7 mouse cellular contexts compared by ENCODE assay signal in genomic region chr5:122132167-122133049, GRCm38 (mm10). TPM values are rescaled to one million over a fixed set of nuclear protein-coding genes. Genes with fewer than 3 reads are reported as not detected.
DNase-seq lines count a peak whose midpoint lies in the region; ATAC-seq lines count a peak whose summit lies in the region.

No protein-coding gene starts in this region.

- intact Hi-C loops in left cerebral cortex, postnatal 14 days (cut with DNase I), result loop anchor here (5.0 kb wide), 2 partner anchors 35 to 120 kb away; no protein-coding TSS in a partner anchor

- WGBS in neural tube, embryonic 11.5 days, result 28% methylated on average over 26 of the region's 26 CpGs
- whole genome bisulfite sequencing in forebrain, embryonic 13.5 days, result 31% methylated on average over 21 of the region's 26 CpGs
- WGBS in limb, embryonic 15.5 days, result 18% methylated on average over 26 of the region's 26 CpGs
- 19% methylated on average over 26 of the region's 26 CpGs for WGBS in stomach, embryonic 16.5 days

- no peak overlapping the region for H3K27ac ChIP-seq in neural tube, embryonic 11.5 days (ENCODE audit: low read depth, low read length)
- H3K27ac ChIP-seq in forebrain, embryonic 13.5 days, result no peak overlapping the region
- H3K27ac ChIP-seq in limb, embryonic 15.5 days, result no peak overlapping the region
- no peak overlapping the region for H3K27ac ChIP-seq in stomach, embryonic 16.5 days (ENCODE audit: low read length)

- H3K4me3 ChIP-seq in neural tube, embryonic 11.5 days (ENCODE audit: low read depth, low read length), result peak overlapping the region; percentile 29
- peak overlapping the region; percentile 35 for H3K4me3 ChIP-seq in forebrain, embryonic 13.5 days
- peak overlapping the region; percentile 42 for H3K4me3 ChIP-seq in limb, embryonic 15.5 days
- peak overlapping the region; percentile 46 for H3K4me3 ChIP-seq in stomach, embryonic 16.5 days (replicated peaks; ENCODE audit: low read length)

- DNase-seq in neural tube, embryonic 11.5 days (ENCODE audit: low spot score), result no peak
- no peak for DNase-seq in neural tube, embryonic 10.5 days (ENCODE audit: extremely low spot score, low spot score)
- no peak for DNase-seq in left cerebral cortex, postnatal 14 days (ENCODE audit: low spot score in 2 of 2)
- no peak for DNase-seq in gastrocnemius, adult 8-10 months (ENCODE audit: low spot score in 2 of 2)

- H3K36me3 ChIP-seq in neural tube, embryonic 11.5 days (ENCODE audit: control insufficient read depth, insufficient read depth, low read length), result no peaks in the 10 kb centered on the region
- no peaks in the 10 kb centered on the region for H3K36me3 ChIP-seq in forebrain, embryonic 13.5 days (ENCODE audit: poor library complexity, severe bottlenecking)
- H3K36me3 ChIP-seq in limb, embryonic 15.5 days, result no peaks in the 10 kb centered on the region
- no peaks in the 10 kb centered on the region for H3K36me3 ChIP-seq in stomach, embryonic 16.5 days (ENCODE audit: control insufficient read depth, insufficient read depth, low read length)

- no peak for ATAC-seq in neural tube, embryonic 11.5 days (ENCODE audit: insufficient read depth, low FRiP score, low TSS enrichment)
- ATAC-seq in forebrain, embryonic 13.5 days, result no peak
- no peak for ATAC-seq in limb, embryonic 15.5 days (ENCODE audit: insufficient number of reproducible peaks, low FRiP score, low TSS enrichment, low read depth)
- no peak for ATAC-seq in stomach, embryonic 16.5 days (ENCODE audit: insufficient read depth, low FRiP score)

- no peaks in the 10 kb centered on the region for H3K9me3 ChIP-seq in neural tube, embryonic 11.5 days (ENCODE audit: control insufficient read depth, low read length)
- no peaks in the 10 kb centered on the region for H3K9me3 ChIP-seq in forebrain, embryonic 13.5 days (replicated peaks)
- no peaks in the 10 kb centered on the region for H3K9me3 ChIP-seq in limb, embryonic 15.5 days
- H3K9me3 ChIP-seq in stomach, embryonic 16.5 days (replicated peaks; ENCODE audit: control insufficient read depth, low read length), result no peaks in the 10 kb centered on the region

- H3K27me3 ChIP-seq in neural tube, embryonic 11.5 days (ENCODE audit: control insufficient read depth, insufficient read depth, low read length), result no peaks in the 10 kb centered on the region
- H3K27me3 ChIP-seq in forebrain, embryonic 13.5 days, result peaks cover 4% of the 10 kb centered on the region; the same call in 1 of the 2 replicates
- H3K27me3 ChIP-seq in limb, embryonic 15.5 days, result no peaks in the 10 kb centered on the region
- H3K27me3 ChIP-seq in stomach, embryonic 16.5 days (ENCODE audit: control insufficient read depth, insufficient read depth, low read length), result no peaks in the 10 kb centered on the region

- peak overlapping the region; percentile 49 for H3K4me2 ChIP-seq in neural tube, embryonic 11.5 days (ENCODE audit: low read depth)
- peak overlapping the region; percentile 71 for H3K4me2 ChIP-seq in forebrain, embryonic 13.5 days
- peak overlapping the region; percentile 90 for H3K4me2 ChIP-seq in limb, embryonic 15.5 days
- peak overlapping the region; percentile 83 for H3K4me2 ChIP-seq in stomach, embryonic 16.5 days (ENCODE audit: low read depth, low read length)

- H3K9ac ChIP-seq in neural tube, embryonic 11.5 days (ENCODE audit: low read length), result no peak overlapping the region
- H3K9ac ChIP-seq in forebrain, embryonic 13.5 days, result peak overlapping the region; percentile 55
- H3K9ac ChIP-seq in limb, embryonic 15.5 days, result peak overlapping the region; percentile 26; the same call in 1 of the 2 replicates
- H3K9ac ChIP-seq in stomach, embryonic 16.5 days (ENCODE audit: low read length), result peak overlapping the region; percentile 65

- H3K4me1 ChIP-seq in neural tube, embryonic 11.5 days (ENCODE audit: control insufficient read depth, insufficient read depth, low read length), result no peaks in the 10 kb centered on the region
- peaks cover 18% of the 10 kb centered on the region for H3K4me1 ChIP-seq in forebrain, embryonic 13.5 days
- H3K4me1 ChIP-seq in limb, embryonic 15.5 days, result peaks cover 14% of the 10 kb centered on the region
- peaks cover 7% of the 10 kb centered on the region; the same call in 1 of the 2 replicates for H3K4me1 ChIP-seq in stomach, embryonic 16.5 days (ENCODE audit: control insufficient read depth, insufficient read depth, low read length)

RNA-seq across cellular contexts. Expression of gene Ccdc63, which starts 8.2 kb away (rescaled TPM):
- polyA plus RNA-seq in neural tube, embryonic 11.5 days (2014; fragmentation: Nextera tagmentation; extraction: Ambion mirVana), result not detected in 2 replicates
- not detected in 2 replicates for polyA plus RNA-seq in forebrain, embryonic 13.5 days (2015; fragmentation: Nextera tagmentation; extraction: Ambion mirVana)
- polyA plus RNA-seq in limb, embryonic 15.5 days (2015; fragmentation: Nextera tagmentation; extraction: Ambion mirVana), result 0.09 and 0.11 TPM in 2 replicates
- not detected in 2 replicates for polyA plus RNA-seq in stomach, embryonic 16.5 days (2015; fragmentation: Nextera tagmentation; extraction: Ambion mirVana)
- total RNA-seq in left cerebral cortex, postnatal 14 days (2021), result under 1 TPM in 1 of 2 experiments, not detected in 1; 0.24 TPM
- total RNA-seq in gastrocnemius, adult 8-10 months (2022), result under 1 TPM in 1 of 4 experiments, not detected in 3; 0.13 TPM

RNA-seq across cellular contexts. Expression of gene Ppp1cc, which starts 25.7 kb away (rescaled TPM):
- polyA plus RNA-seq in neural tube, embryonic 11.5 days (2014; fragmentation: Nextera tagmentation; extraction: Ambion mirVana), result 325 and 339 TPM in 2 replicates
- 288 TPM in 2 replicates for polyA plus RNA-seq in forebrain, embryonic 13.5 days (2015; fragmentation: Nextera tagmentation; extraction: Ambion mirVana)
- polyA plus RNA-seq in limb, embryonic 15.5 days (2015; fragmentation: Nextera tagmentation; extraction: Ambion mirVana), result 185 and 206 TPM in 2 replicates
- 166 and 171 TPM in 2 replicates for polyA plus RNA-seq in stomach, embryonic 16.5 days (2015; fragmentation: Nextera tagmentation; extraction: Ambion mirVana)
- 100 to 1,000 TPM; 161 to 170 TPM for total RNA-seq in left cerebral cortex, postnatal 14 days (2021)
- 100 to 1,000 TPM; 108 to 221 (median 143) TPM for total RNA-seq in gastrocnemius, adult 8-10 months (2022)

RNA-seq across cellular contexts. Expression of gene Myl2, which starts 31.7 kb away (rescaled TPM):
- polyA plus RNA-seq in neural tube, embryonic 11.5 days (2014; fragmentation: Nextera tagmentation; extraction: Ambion mirVana), result 9.2 and 13.7 TPM in 2 replicates
- 0.81 and 3.6 TPM in 2 replicates for polyA plus RNA-seq in forebrain, embryonic 13.5 days (2015; fragmentation: Nextera tagmentation; extraction: Ambion mirVana)
- polyA plus RNA-seq in limb, embryonic 15.5 days (2015; fragmentation: Nextera tagmentation; extraction: Ambion mirVana), result 6.5 and 27.8 TPM in 2 replicates
- 1.1 and 17.1 TPM in 2 replicates for polyA plus RNA-seq in stomach, embryonic 16.5 days (2015; fragmentation: Nextera tagmentation; extraction: Ambion mirVana)
- total RNA-seq in left cerebral cortex, postnatal 14 days (2021), result 1 to 10 TPM; 1.3 to 2.0 TPM
- 1,000 to 10,000 TPM in 1 of 4 experiments, 100 to 1,000 TPM in 3; 818 to 1,021 (median 841) TPM for total RNA-seq in gastrocnemius, adult 8-10 months (2022)
